Mouse (Mus musculus) T-cell, adult 2 months (primary cell): ENCODE data around the gene Trmt1.

Source experiments
- DNase-seq: peaks from one replicate; pipeline ENCODE4 v3.0.0; 2022; ENCODE audit warnings: low spot score

The Trmt1 gene

GRCm38 (mm10) chr8:84708774-84709475, 22.8 kb downstream of the Trmt1 start:
- DNase-seq: peak; percentile 85

- DNase-seq: no peak
These were observed 23.8 kb downstream of the Trmt1 start for GRCm38 (mm10) chr8:84709931-84710330.

- DNase-seq: no peak
These were observed 25.2 kb downstream of the Trmt1 start for GRCm38 (mm10) chr8:84711312-84711711.

- no peak for DNase-seq
These were observed 26.0 kb downstream of the Trmt1 start for GRCm38 (mm10) chr8:84711933-84712758.

GRCm38 (mm10) chr8:84712759-84713120, 26.6 kb downstream of the Trmt1 start:
- DNase-seq: no peak

- no peak for DNase-seq
These were observed 27.3 kb downstream of the Trmt1 start for GRCm38 (mm10) chr8:84713381-84713780.

GRCm38 (mm10) chr8:84714161-84714560, 28.1 kb downstream of the Trmt1 start:
- no peak for DNase-seq

- no peak for DNase-seq
These were observed 29.9 kb downstream of the Trmt1 start for GRCm38 (mm10) chr8:84715893-84716468.

- no peak for DNase-seq
These were observed 30.7 kb downstream of the Trmt1 start for GRCm38 (mm10) chr8:84716790-84717189.

- DNase-seq: no peak
These were observed 32.4 kb downstream of the Trmt1 start for GRCm38 (mm10) chr8:84718476-84718875.

- no peak for DNase-seq
These were observed 33.0 kb downstream of the Trmt1 start for GRCm38 (mm10) chr8:84718959-84719690.

- DNase-seq: no peak
These were observed 36.4 kb downstream of the Trmt1 start for GRCm38 (mm10) chr8:84722530-84722849.

- peak; percentile 80 for DNase-seq
These were observed 36.9 kb downstream of the Trmt1 start, which contains the start of gene G430095P16Rik for GRCm38 (mm10) chr8:84722850-84723570. Gene G430095P16Rik (plus strand): TSS chr8:84723007.

GRCm38 (mm10) chr8:84723571-84723900, 37.4 kb downstream of the Trmt1 start:
- peak; percentile 29 for DNase-seq

GRCm38 (mm10) chr8:84724683-84725082, 38.6 kb downstream of the Trmt1 start:
- DNase-seq: no peak

GRCm38 (mm10) chr8:84725246-84725940, 39.3 kb downstream of the Trmt1 start:
- DNase-seq: no peak

- no peak for DNase-seq
These were observed 39.8 kb downstream of the Trmt1 start for GRCm38 (mm10) chr8:84725941-84726259.

GRCm38 (mm10) chr8:84728474-84728873, 42.4 kb downstream of the Trmt1 start:
- DNase-seq: no peak

GRCm38 (mm10) chr8:84729921-84730362, 43.8 kb downstream of the Trmt1 start:
- DNase-seq: no peak

- no peak for DNase-seq
These were observed 44.6 kb downstream of the Trmt1 start for GRCm38 (mm10) chr8:84730541-84731370.
